Mouse (Mus musculus) MEL (cell line): ENCODE data around the gene Selenot.

Experiments used
- CTCF ChIP-seq, 3 experiments: IDR thresholded peaks in 2 of 3; conservative IDR thresholded peaks in 1 of 3; 2 replicates each; pipeline ENCODE4 v1.5.1; 2011 to 2012; ENCODE audit warnings: low read length in 3 of 3, low read depth in 2 of 3, mild to moderate bottlenecking in 2 of 3, improper control_type of control experiment in 1 of 3, inconsistent platforms in 1 of 3, mixed read lengths in 1 of 3, moderate library complexity in 1 of 3; ENCODE audit not compliant: control insufficient read depth in 1 of 3, insufficient read depth in 1 of 3, poor library complexity in 1 of 3, severe bottlenecking in 1 of 3
- HCFC1 ChIP-seq: IDR thresholded peaks from 2 replicates; pipeline ENCODE4 v1.6.1; 2012; ENCODE audit warnings: low read depth, mild to moderate bottlenecking, inconsistent platforms, low read length, improper control_type of control experiment, moderate library complexity

DNA sequence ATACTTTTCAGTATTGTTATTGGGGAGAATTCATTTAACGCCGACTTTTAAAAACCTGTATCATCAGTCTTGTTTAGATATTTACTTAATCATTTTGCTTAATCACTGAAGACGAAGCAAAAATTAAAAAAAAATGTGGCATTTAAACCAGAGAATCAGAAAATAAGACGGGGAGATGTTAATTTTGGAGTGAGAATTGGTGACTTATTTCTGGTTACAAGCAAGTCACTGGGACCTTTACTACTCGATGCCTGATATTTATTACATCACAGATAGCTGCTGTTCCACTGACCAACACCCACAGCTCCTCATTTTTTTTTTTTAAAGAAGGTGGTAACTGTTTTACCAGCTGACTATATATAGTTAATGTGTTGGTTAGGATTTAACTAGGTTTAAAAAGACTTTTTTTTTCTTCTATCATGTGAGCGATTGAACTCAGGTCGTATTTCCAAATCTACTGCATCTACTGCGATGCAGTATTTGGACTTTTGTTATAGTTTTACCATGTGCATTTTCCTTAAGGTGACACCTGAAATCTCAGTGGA lies 1.1 kb downstream of the Selenot start:
- no peak for TF ChIP-seq CTCF (IDR thresholded peaks at IDR 0.05 in 2 of 3, conservative IDR thresholded peaks at IDR 0.05 in 1 of 3; ENCODE audit: control insufficient read depth in 1 of 3, insufficient read depth in 1 of 3, low read depth in 2 of 3, low read length in 3 of 3, poor library complexity in 1 of 3, severe bottlenecking in 1 of 3)
- no peak for TF ChIP-seq HCFC1
